Mouse (Mus musculus) olfactory bulb, adult 2 months (tissue): Measurements from ENCODE around the gene Mdm4. TPM values are rescaled to one million over a fixed set of nuclear protein-coding genes. Genes with fewer than 3 reads are reported as not detected.
"Not testable (repeated sequence)": the region's sequence is repeated elsewhere in the genome, so short reads cannot be mapped to it uniquely, and the experiment has no call there.

ENCODE experiments used
- H3K27ac ChIP-seq: fragments of 200-500 bp; 2 replicates; pipeline ENCODE4 v1.5.1; 2012; ENCODE audit warnings: low read depth, low read length; ENCODE audit not compliant: insufficient read depth
- H3K4me1 ChIP-seq: fragments of 200-500 bp; 2 replicates; pipeline ENCODE4 v1.6.1; 2012; ENCODE audit warnings: low read length; ENCODE audit not compliant: control insufficient read depth, insufficient read depth
- H3K4me3 ChIP-seq: fragments of 200-500 bp; 2 replicates; pipeline ENCODE4 v1.5.1; 2012; ENCODE audit warnings: mild to moderate bottlenecking, low read depth, low read length, moderate library complexity; ENCODE audit not compliant: insufficient read depth
- CTCF ChIP-seq: fragments of 200-500 bp; IDR thresholded peaks from 2 replicates; pipeline ENCODE4 v1.5.1; 2012; ENCODE audit warnings: low read depth, mild to moderate bottlenecking, low read length, moderate library complexity; ENCODE audit not compliant: insufficient read depth
- POLR2A ChIP-seq: fragments of 200-500 bp; IDR thresholded peaks from 2 replicates; pipeline ENCODE4 v1.6.1; 2012; ENCODE audit warnings: mild to moderate bottlenecking, low read depth, low read length, moderate library complexity; ENCODE audit not compliant: insufficient read depth
- WGBS: fragments of 180-500 bp; shearing (Covaris S2); methylation state at CpG from one replicate; pipeline ENCODE4 v1.1.7; 2018; 5-methylcytosine and 5-hydroxymethylcytosine counted together
- polyA plus RNA-seq: library from polyadenylated mRNA; stranded (reverse); fragments of >200 nt; gene quantifications from 2 replicates; pipeline ENCODE4 v1.2.4, GENCODE M21; 2012; ENCODE audit warnings: low replicate concordance; ENCODE audit not compliant: missing spikeins, insufficient read depth, insufficient read length

Gene Mdm4
- polyA plus RNA-seq, 1 experiment, result 103 TPM

DNA sequence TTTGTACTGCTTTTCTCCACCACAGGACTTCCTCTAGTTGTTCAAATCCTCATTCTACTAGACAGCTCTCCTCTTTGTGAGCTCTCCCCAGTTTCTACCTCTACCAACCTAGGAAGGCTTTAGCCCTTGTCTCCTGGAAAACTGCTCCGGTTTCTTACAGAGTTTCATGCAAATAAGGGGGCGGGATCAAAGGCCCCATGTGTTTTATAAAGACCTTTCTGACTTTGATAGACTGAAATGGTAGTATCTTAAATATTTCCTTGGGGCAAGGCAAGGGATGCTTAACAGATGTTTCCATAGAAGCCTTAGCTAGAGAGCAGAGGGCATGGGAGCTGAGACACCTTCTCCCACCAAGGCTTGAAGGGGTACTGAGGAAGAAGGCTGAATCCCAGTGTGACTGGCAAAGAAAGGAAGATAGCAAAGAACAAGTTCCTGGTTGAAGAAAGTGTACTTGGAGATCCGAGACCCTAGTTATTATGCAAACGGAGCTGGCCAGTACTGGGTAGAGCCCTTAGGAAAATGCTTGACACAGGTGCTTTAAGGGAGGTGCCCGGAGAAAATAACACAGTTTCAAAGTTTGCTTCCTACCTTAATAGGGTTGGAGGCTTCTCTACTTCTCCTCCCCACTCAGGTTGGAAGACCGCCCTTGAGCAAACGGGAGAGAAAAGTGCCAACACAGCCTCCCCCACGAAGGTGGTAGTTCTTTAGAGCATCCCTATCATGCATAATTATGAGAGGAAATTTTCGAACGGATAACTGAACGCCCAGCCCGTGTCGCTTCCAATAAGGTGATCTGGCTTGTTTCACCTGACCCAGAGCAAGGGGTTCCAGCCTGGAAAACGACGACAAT, 14.9 kb upstream of the Mdm4 start, which contains the start of gene Pik3c2b:
Gene Pik3c2b, plus strand, starts transcription at position 657 of the 850 bp plus-strand sequence.
- TF ChIP-seq POLR2A (no peak), CTCF (no peak)
- WGBS, result 4% methylated on average over 15 of the region's 15 CpGs

DNA sequence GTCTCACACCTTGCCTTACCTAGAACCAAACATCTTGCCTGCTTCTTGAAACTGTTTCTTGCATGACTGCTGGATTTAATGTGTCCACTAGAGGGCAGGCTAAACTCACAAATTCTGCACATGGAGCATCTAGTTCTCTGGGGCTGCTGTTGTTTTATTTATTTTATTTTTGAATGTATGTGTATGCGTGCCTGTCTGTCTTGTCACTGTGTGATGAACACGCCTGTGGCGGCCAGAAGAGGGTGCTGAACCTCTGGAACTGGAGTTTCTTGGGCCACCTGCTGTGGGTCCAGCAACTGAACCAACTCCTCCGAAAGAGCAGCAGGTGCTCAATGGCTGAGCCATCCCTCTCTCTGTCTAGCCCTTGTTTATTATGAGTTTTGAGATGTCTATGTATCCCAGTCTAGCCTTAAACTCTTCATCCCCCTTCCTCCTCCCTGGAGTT, 9.2 kb upstream of the Mdm4 start:
- Histone ChIP-seq H3K27ac (no peak overlapping the region), H3K4me1 (peaks cover 2% of the 10 kb centered on the region; the same call in 1 of the 2 replicates), H3K4me3 (no peak overlapping the region)
- TF ChIP-seq CTCF (peak; percentile 34; the same call in 1 of the 2 replicates), POLR2A (no peak)
- WGBS, result 9% methylated on average over 4 of the region's 4 CpGs

More for the DNA sequence above, 14.9 kb upstream of the Mdm4 start, which contains the start of gene Pik3c2b:
- peaks cover 8% of the 10 kb centered on the region for H3K4me1 ChIP-seq
- H3K27ac ChIP-seq, result peak within 1 kb of the TSS; percentile 85
- peak within 1 kb of the TSS; percentile 91 for H3K4me3 ChIP-seq

- H3K27ac ChIP-seq, H3K4me1 ChIP-seq, H3K4me3 ChIP-seq: not testable (repeated sequence)
- WGBS, result 80% methylated on average over 7 of the region's 7 CpGs
Observed at GRCm38 (mm10) chr1:133034682-133035081, 4.3 kb upstream of the Mdm4 start.

GRCm38 (mm10) chr1:133034091-133034460, 3.7 kb upstream of the Mdm4 start:
- no peak overlapping the region for H3K27ac ChIP-seq

DNA sequence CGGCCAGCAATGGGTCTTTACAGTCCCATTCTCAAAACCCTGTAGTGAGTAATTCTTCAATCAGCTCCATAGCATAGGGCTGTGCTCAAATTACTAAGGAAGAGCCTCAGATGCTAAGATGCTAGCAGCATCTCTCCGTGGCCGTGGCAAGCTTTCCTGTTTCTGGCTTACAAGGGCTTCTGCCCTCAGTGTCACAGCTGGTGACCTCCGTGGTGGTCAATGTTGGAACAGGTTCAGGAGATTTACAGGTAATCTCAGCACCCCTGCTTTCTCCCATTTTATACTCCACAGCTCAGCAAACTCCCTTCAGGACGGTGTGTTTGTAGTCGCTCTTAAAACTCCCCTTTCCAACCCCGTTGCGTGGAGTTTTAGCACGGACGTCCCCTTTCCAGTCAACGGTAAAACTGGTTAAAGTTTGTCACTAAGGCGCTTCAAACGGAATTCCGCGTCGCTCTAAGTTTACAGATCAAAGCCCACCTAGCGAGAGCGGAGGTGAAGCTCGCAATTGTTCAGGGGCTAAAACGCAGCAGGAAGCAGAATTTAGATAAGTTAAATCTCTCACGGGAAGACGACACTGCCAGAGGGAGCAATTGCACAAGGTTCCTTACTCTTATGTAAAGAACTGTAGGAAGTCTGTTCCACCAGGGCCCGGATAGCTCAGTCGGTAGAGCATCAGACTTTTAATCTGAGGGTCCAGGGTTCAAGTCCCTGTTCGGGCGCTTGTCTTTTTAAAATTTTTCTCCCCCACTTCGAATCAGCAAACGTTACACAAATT, 3.1 kb upstream of the Mdm4 start:
- H3K4me1 ChIP-seq, result 0 out of 2 replicates have a peak, but pooled peaks cover 2% of the 10 kb centered on the region
- no peak overlapping the region for H3K27ac ChIP-seq
- TF ChIP-seq CTCF (no peak), POLR2A (no peak)
- WGBS, result 2% methylated on average over 28 of the region's 28 CpGs
- peak overlapping the region; percentile 59 for H3K4me3 ChIP-seq

More at GRCm38 (mm10) chr1:133034091-133034460, 3.7 kb upstream of the Mdm4 start:
- Histone ChIP-seq H3K4me3 (no peak overlapping the region), H3K4me1 (0 out of 2 replicates have a peak, but pooled peaks cover 2% of the 10 kb centered on the region)
- WGBS, result 10% methylated on average over 11 of the region's 11 CpGs
- no peak for TF ChIP-seq CTCF
- TF ChIP-seq POLR2A, result no peak

DNA sequence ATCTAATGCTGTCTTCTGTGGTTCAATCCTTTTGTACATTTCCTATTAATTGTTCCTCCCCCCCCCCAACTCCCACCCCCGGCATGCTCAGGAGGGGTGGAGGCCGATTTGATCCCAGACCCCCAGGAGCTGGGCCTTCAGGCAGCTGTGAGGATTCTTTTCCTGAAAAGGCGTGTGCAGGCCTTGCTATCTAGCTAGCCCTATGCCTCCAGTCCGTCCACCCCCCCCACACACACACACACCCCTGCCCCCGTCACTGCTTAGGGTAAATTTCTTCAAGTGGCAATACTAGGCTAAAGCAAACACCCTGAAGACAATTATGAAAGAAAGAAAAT, 2.6 kb upstream of the Mdm4 start:
- Histone ChIP-seq H3K4me3 (peak overlapping the region; percentile 3; the same call in 1 of the 2 replicates), H3K27ac (no peak overlapping the region), H3K4me1 (0 out of 2 replicates have a peak, but pooled peaks cover 2% of the 10 kb centered on the region)
- WGBS, result 28% methylated on average over 5 of the region's 5 CpGs
- TF ChIP-seq CTCF (no peak), POLR2A (no peak)

- Histone ChIP-seq H3K4me3 (no peak overlapping the region), H3K27ac (no peak overlapping the region), H3K4me1 (0 out of 2 replicates have a peak, but pooled peaks cover 2% of the 10 kb centered on the region)
- WGBS, result 91% methylated on average over 3 of the region's 3 CpGs
- no peak for TF ChIP-seq CTCF
- no peak for TF ChIP-seq POLR2A
Observed at GRCm38 (mm10) chr1:133029744-133030143, 617 bp downstream of the Mdm4 start.

DNA sequence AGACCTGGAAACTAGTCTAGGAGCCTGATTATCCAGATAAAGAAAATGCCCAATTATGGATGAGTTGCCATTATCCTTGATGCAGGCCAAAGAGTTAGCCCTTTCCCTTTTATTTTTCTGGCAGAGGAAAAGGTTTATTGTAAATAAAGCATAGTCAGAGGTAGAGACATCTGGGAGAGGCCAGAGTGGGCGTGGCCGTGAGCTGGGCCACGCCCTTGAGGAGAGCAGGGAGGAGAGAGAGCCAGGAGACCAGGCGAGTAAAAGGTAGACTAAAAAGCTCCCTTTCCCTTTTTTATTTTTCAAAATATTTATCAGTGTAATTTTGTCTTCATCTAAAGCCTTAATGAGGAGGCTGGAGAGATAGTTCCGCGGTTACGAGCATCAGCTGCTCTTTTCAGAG, 2.4 kb downstream of the Mdm4 start:
- no peak overlapping the region for H3K4me3 ChIP-seq
- H3K4me1 ChIP-seq, result 0 out of 2 replicates have a peak, but pooled peaks cover 1% of the 10 kb centered on the region
- H3K27ac ChIP-seq, result no peak overlapping the region
- WGBS, result 45% methylated on average over 7 of the region's 7 CpGs
- TF ChIP-seq CTCF, result no peak

DNA sequence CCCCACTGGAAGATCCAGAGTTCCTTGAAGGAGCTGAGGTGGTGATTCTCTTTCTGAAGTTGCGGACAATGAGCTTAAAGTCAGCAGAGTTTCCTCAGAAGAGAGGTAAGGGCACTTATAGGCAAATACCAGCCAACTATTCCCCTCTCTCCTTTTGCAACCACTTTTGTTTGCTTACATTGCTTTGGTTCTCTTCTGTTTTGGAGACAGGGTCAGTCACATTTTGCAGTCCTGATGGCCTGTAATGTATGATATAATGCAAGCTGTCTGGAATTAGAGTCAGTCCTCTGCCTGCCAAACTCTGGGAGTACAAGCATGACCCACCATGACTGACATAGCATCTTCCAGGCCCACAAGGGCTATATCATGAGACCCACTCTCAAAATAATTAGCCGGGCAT, 3.2 kb downstream of the Mdm4 start:
- TF ChIP-seq POLR2A, result no peak
- TF ChIP-seq CTCF, result no peak
- Histone ChIP-seq H3K4me3 (no peak overlapping the region), H3K4me1 (no peaks in the 10 kb centered on the region), H3K27ac (no peak overlapping the region)
- WGBS, result 98% methylated on average over 2 of the region's 2 CpGs

DNA sequence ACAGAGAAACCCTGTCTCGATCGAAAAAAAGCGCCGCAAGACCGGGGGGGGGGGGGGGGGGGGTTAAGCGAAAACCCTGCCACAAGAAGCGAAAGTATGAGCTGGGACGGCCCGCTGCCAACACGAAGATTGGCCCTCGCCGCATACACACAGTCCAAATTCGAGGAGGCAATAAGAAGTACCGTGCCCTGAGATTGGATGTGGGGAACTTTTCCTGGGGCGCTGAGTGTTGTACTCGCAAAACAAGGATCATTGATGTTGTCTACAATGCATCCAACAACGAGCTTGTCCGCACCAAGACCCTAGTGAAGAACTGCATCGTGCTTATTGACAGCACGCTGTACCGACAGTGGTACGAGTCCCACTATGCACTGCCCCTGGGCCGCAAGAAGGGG, 4.6 kb downstream of the Mdm4 start:
- H3K27ac ChIP-seq, result not testable (repeated sequence)
- WGBS, result 18% methylated on average over 22 of the region's 23 CpGs
- peak overlapping the region; percentile 56 for H3K4me3 ChIP-seq

More for the DNA sequence above, 4.6 kb downstream of the Mdm4 start:
- H3K4me1 ChIP-seq, result not testable (repeated sequence)
